Mouse (Mus musculus): Measurements from ENCODE around the gene Lats1. TPM values are rescaled to one million over a fixed set of nuclear protein-coding genes. Genes with fewer than 3 reads are reported as not detected.

Lats1 gene
- 10 to 100 TPM; 11.8 to 11.9 TPM for total RNA-seq (2021)
- long read RNA-seq, experiment 1, full-length matches to known transcripts: 2 of 35 reads
- long read RNA-seq, experiment 1, partial matches to known transcripts: 28 of 35 reads
- long read RNA-seq, experiment 1, other reads (novel, unspliced or antisense): 5 of 35 reads
- long read RNA-seq, experiment 2, full-length matches to known transcripts: 1 of 41 reads
- long read RNA-seq, experiment 2, partial matches to known transcripts: 35 of 41 reads
- long read RNA-seq, experiment 2, other reads (novel, unspliced or antisense): 5 of 41 reads

DNA sequence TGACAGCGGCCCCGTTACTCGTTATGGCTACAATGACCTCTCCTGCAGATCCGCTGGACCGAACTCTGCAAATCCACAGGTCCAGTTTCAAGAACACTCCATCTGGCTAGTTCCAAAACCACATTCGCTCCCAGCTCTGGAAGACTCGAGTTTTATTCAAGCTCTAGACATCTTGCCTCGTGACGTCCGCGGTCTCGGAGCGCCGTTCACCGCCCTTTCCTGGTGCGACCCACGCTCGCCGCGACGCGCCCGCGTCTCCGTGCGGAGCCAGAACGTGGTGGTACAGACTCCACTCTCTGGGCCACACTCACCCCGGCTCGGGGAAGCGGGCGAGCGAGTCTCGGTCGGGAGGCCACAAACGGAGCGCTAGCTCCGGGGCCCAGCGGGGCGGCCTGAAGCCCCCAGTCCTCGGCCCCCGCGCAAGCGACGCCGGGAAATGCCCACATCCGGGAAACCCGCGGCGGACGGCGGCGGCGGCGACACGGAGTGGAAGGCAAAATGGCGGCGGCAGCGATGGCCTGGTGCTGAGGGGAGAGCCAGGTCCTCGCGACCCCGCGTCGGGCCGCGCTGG, at the start of gene Lats1, which contains the start of gene Pcmt1:
Lats1 (plus strand) TSS at position 484 of the 571 bp plus-strand sequence.
Pcmt1 (minus strand) TSS at position 406 of the 571 bp plus-strand sequence.
- no peak for TF ChIP-seq CTCF (IDR thresholded peaks at IDR 0.05)
- H3K27ac ChIP-seq: peak within 1 kb of the TSS; percentile 98
- intact Hi-C loops (cut with DNase I): loop anchor here (2.0 to 5.0 kb wide), 2 partner anchors 14 to 96 kb away; partner anchors contain the start of gene Nup43
- H3K4me3 ChIP-seq: peak within 1 kb of the TSS; percentile 83
- DNase-seq: peak; percentile 94

DNA sequence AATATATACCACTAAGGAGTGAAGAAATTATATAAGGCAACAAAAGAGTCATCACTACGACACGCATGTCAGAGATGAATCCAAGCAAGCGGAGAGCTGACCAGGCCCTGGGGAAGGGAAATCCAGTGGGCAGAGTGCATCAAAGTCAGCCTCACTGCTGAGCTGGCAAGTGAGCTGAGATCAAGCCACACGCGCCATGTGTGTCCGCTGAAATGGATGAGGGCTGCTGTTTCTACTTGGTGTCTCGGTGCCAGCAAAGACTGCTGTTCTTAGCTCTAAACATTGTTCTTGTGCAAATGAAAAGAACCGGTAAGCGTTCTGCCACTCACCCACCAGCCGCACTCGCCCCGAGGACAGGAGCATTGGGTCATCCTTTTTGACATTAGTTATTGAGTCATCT, 40.6 kb upstream of the Lats1 start:
- intact Hi-C loops (cut with DNase I): no loop called here
- no peak overlapping the region for H3K4me3 ChIP-seq
- no peak overlapping the region for H3K27ac ChIP-seq
- DNase-seq: no peak
- TF ChIP-seq CTCF (IDR thresholded peaks at IDR 0.05): no peak

GRCm38 (mm10) chr10:7645911-7646310, 35.1 kb upstream of the Lats1 start:
- no peak for TF ChIP-seq CTCF (IDR thresholded peaks at IDR 0.05)
- intact Hi-C loops (cut with DNase I): no loop called here
- no peak for DNase-seq
- Histone ChIP-seq H3K27ac (no peak overlapping the region), H3K4me3 (no peak overlapping the region)

DNA sequence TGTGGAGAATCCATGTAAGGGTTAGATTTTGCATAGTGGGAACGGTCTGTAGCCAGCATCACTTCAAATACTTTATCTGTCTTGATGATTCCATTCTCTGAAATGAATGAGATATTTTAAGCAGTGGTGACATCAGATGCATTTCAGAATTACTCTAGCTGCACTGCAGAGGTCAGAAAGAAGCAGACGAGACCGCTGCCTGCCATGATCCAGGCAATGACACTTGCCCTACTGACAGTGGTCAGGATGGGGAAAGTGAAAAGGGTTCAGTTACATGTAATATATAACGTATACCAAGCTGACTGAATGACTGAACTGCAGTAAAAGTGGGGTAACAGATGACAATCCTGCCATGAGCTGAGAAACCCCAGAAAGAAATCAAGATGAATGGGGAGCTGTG, 32.0 kb upstream of the Lats1 start:
- H3K4me3 ChIP-seq: no peak overlapping the region
- no peak for DNase-seq
- no peak for TF ChIP-seq CTCF (IDR thresholded peaks at IDR 0.05)
- H3K27ac ChIP-seq: peak overlapping the region; percentile 64; the same call in 1 of the 2 replicates
- intact Hi-C loops (cut with DNase I): no loop called here

DNA sequence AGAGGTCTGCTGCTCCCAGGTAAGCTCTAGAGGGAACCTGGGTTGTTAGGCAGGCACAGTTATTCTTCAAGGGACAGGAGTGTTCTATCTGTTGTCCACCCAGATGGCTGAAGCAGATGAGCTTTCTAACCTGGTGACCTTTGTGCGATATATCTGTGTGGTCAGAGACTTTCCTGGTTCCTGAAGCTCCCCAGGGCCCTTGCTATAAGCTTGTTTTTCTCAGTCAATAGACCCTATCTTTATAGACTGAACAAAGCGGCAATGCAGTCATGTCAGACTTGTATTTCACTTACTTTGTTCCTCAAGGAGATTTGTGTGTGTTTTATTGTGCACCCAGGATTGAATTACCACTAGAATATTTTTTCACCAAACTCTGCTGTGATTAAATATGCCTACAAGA, 30.0 kb upstream of the Lats1 start:
- no peak for DNase-seq
- no peak overlapping the region for H3K27ac ChIP-seq
- TF ChIP-seq CTCF (IDR thresholded peaks at IDR 0.05): no peak
- intact Hi-C loops (cut with DNase I): no loop called here
- H3K4me3 ChIP-seq: no peak overlapping the region

DNA sequence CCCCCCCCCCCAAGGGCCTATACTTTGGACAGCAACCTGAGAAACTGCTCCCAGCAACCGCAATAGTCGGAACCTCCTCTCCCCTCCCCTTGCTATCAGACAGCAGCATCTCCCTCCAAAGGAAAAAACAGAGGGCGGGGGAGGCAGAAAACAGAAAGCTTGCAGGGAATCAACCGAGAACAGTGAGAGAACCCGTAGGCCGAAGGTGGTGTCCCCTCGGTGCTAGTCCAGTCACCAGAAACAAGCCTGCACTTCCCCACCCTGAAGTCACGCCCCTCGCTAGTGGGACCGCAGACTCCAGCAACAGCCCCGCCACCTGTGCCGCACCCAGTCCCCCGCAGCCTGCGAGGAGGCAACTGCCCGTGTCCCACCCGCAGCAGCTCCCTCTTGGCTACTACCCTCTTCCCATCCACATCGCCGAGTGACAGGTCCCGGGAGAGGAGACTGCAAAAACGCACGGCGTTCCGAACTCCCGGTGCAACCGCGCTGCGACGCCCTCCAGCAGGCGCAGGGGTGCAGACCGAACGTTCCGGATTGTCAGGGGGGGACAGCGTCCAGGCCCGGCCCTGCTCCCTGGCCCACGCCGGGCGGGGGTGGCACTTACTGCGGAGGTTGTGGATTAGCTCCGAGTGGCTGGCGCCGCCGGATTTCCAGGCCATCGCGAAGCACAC, 18.4 kb upstream of the Lats1 start:
- Histone ChIP-seq H3K27ac (peak overlapping the region; percentile 97), H3K4me3 (peak overlapping the region; percentile 74)
- intact Hi-C loops (cut with DNase I): loop anchor here (5.0 kb wide), 1 partner anchor 35 kb away; no protein-coding TSS in a partner anchor
- no peak for TF ChIP-seq CTCF (IDR thresholded peaks at IDR 0.05)
- no peak for DNase-seq

DNA sequence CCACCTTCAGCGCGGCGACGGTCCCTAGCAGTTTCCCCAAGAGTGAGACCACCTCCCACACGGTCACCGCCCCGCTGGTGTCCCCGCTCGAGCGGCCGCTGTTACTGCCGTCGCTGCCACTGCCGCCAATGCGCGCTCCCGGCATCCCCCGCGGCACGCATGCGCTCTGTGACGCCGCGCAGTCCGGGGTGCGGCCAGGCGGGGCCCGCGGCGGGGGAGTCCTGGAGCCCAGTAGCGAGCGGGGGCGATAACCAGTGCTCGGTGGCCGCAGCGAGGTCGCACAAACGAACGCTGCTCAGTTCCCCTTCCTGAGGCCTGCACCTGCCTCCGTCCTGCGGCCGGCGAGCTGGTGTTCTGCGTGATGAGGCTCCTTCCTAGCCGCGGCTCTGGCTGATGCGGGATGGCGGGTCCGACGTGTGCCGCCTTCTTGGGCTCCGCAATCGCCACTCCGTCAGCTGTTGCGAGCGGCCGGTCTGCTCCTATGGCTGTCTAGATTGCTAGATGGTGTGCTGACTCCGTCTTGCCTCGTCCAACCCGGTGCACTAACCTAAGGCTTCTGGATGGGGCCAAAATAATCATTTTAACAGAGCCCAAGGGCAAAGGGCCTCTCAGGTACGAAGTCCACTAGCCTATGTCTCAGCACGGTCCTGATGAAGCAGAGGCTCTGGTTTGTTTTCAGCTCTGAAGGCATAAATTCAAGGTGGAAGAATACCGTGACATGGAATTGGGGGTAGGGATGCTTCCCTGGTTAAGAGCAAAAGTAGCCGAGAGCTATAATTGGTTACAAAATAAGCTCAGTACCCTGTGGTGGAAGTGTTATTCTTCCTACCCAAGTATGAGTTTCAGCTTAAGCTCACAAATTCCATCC, 17.6 kb upstream of the Lats1 start:
- TF ChIP-seq CTCF (IDR thresholded peaks at IDR 0.05): no peak
- peak overlapping the region; percentile 97 for H3K27ac ChIP-seq
- DNase-seq: peak; percentile 96
- intact Hi-C loops (cut with DNase I): loop anchor here (5.0 kb wide), 1 partner anchor 36 kb away; no protein-coding TSS in a partner anchor
- H3K4me3 ChIP-seq: peak overlapping the region; percentile 74

DNA sequence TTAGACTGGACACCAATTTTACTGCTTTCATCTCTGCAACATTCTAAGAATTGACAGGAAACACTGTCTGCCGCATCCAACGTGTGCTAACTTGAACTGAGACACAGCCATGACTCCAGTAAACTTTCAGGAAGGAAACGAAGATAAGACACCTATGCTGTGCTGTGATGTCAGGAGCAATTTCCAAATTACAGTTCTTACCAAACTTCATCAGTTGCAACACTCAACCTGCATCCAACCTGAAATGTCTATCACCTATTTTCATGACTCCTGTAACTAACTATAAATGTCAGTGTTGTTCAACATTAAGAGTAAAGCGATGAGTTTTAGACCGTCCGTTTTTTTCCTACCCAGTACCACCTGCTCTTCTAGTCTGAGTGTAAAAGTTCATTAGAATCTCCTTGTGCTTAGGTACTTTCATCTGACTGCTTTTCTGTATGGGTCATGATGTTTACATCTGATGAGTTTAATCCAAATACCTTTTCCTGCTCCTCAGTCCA, 16.9 kb upstream of the Lats1 start:
- intact Hi-C loops (cut with DNase I): loop anchor here (5.0 kb wide), 1 partner anchor 37 kb away; no protein-coding TSS in a partner anchor
- TF ChIP-seq CTCF (IDR thresholded peaks at IDR 0.05): no peak
- peak overlapping the region; percentile 74 for H3K4me3 ChIP-seq
- H3K27ac ChIP-seq: peak overlapping the region; percentile 97
- no peak for DNase-seq

DNA sequence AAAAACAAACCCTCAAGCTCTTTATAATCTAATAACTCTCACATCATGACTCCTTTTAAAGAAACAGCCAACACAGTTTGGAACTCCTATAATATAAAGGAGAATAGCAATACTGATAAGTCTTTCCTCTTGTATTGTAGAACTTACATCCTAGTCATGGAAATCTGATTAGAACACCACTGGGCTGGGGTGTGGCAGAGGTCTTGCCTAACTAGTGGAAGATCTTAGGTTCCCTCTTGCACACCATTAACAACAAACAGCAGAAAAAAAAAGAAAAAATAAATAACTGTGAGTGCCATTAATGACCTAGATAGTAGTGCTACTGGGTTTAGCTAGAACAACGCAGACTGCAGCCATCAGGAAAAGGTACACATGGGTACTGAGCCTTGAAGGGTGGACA, 16.1 kb upstream of the Lats1 start:
- no peak for DNase-seq
- H3K4me3 ChIP-seq: no peak overlapping the region
- intact Hi-C loops (cut with DNase I): loop anchor here (5.0 kb wide), 1 partner anchor 38 kb away; no protein-coding TSS in a partner anchor
- no peak overlapping the region for H3K27ac ChIP-seq
- TF ChIP-seq CTCF (IDR thresholded peaks at IDR 0.05): no peak

DNA sequence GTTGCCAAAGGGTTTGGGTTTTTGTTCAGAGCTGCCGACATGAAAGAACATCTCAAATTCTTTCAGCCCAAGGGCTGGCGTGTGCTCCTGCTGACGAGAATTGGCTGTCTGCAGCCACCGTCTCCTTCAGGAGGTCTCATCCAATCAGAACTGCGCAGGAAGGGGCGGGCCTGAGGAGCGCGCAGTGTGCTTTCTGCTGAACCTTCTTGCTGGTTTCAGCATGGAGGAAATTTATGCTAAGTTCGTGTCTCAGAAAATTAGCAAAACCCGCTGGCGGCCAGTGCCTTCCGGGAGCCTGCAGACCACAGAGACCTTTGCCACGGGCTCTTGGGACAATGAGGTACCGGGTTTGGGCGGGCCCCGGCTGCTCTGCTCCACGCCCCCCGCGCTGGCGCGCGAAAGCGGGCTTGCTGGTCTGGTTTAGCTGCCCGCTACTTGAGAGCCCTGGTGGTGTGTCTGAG, 13.6 kb upstream of the Lats1 start, which contains the start of gene Nup43:
Nup43 (plus strand) TSS at position 162 of the 461 bp plus-strand sequence.
- intact Hi-C loops (cut with DNase I): loop anchor here (2.0 kb wide), 1 partner anchor 13 kb away; the partner anchor contains the start of genes Lats1 and Pcmt1
- Histone ChIP-seq H3K4me3 (peak within 1 kb of the TSS; percentile 84), H3K27ac (peak within 1 kb of the TSS; percentile 87)
- TF ChIP-seq CTCF (IDR thresholded peaks at IDR 0.05): no peak
- peak; percentile 93 for DNase-seq

DNA sequence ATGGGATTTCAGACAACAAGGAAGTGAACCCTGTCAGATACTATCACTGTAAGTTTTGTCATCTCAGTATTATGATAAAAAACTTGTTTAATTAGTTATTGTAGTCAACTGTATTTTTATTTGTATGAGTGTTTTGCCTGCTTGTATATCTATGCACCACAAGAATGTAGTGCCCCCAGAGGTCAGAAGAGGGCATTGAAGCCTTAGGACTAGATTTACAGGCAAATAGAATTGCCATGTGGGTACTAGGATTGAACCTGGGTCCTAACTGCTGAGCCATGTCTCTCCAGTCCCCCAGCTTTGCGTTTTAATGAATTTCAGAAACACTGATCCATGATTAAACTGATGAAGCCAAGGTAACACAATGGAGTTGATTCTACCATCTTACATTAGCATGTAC, 7.3 kb upstream of the Lats1 start:
- peak; percentile 68 for TF ChIP-seq CTCF (IDR thresholded peaks at IDR 0.05)
- intact Hi-C loops (cut with DNase I): no loop called here
- Histone ChIP-seq H3K4me3 (no peak overlapping the region), H3K27ac (no peak overlapping the region)
- DNase-seq: no peak
